In genomic region chr12:116281427-116282281, GRCm38 (mm10) we compare ENCODE assay signal across 8 mouse cellular contexts. TPM values are rescaled to one million over a fixed set of nuclear protein-coding genes. Genes with fewer than 3 reads are reported as not detected.
A peak's percentile ranks its signal among the peaks of the same experiment; 100 is the strongest.
DNase-seq lines count a peak whose midpoint lies in the region; ATAC-seq and TF ChIP-seq lines count a peak whose summit lies in the region.

No protein-coding gene starts in this region.

- peak overlapping the region; percentile 77 for H3K4me3 ChIP-seq in thymus, adult 2 months (ENCODE audit: control insufficient read depth, insufficient read depth, low read length)
- peak overlapping the region; percentile 96 for H3K4me3 ChIP-seq in limb, embryonic 10.5 days

- no peaks in the 10 kb centered on the region for H3K27me3 ChIP-seq in thymus, adult 2 months (ENCODE audit: control insufficient read depth, insufficient read depth, low read length)
- H3K27me3 ChIP-seq in limb, embryonic 10.5 days (ENCODE audit: low read depth, poor library complexity, severe bottlenecking) = no peaks in the 10 kb centered on the region

- ATAC-seq in inflammation-experienced regulatory T-cells, adult 6 months = peak; percentile 26

- no peaks in the 10 kb centered on the region for H3K9me3 ChIP-seq in limb, embryonic 10.5 days (replicated peaks)

- H3K4me1 ChIP-seq in thymus, adult 2 months (replicated peaks; ENCODE audit: control insufficient read depth, insufficient read depth, low read length) = no peaks in the 10 kb centered on the region
- H3K4me1 ChIP-seq in limb, embryonic 10.5 days = peaks cover 6% of the 10 kb centered on the region

- no peak for TF ChIP-seq POLR2A in thymus, adult 2 months (IDR thresholded peaks at IDR 0.05; ENCODE audit: control insufficient read depth, extremely low read depth, insufficient read depth, low read length, poor library complexity)

- WGBS in thymus, adult 2 months = under 1% methylated on average over 55 of the region's 55 CpGs
- WGBS in limb, embryonic 10.5 days = under 1% methylated on average over 55 of the region's 55 CpGs

- H3K36me3 ChIP-seq in thymus, adult 2 months (ENCODE audit: control insufficient read depth, insufficient read depth, low read length) = no peaks in the 10 kb centered on the region
- no peaks in the 10 kb centered on the region for H3K36me3 ChIP-seq in limb, embryonic 10.5 days

- no peak for TF ChIP-seq CTCF in thymus, adult 2 months (IDR thresholded peaks at IDR 0.05; ENCODE audit: borderline replicate concordance, control insufficient read depth, extremely low read depth, insufficient read depth, low read length, poor library complexity)

- DNase-seq in thymus, adult 2 months = peak; percentile 43
- DNase-seq in thymus, postnatal 4 days = no peak
- peak; percentile 67 for DNase-seq in cerebellum, adult 9-11 months
- DNase-seq in frontal cortex, postnatal 14 days (ENCODE audit: low spot score in 2 of 2) = peak; percentile 11 to 16
- DNase-seq in limb, embryonic 10.5 days (ENCODE audit: low spot score) = peak; percentile 60
- peak; percentile 21 for DNase-seq in mesoderm, embryonic 11.5 days (ENCODE audit: low read depth, low spot score)
- peak; percentile 46 for DNase-seq in spleen, adult 12 weeks (ENCODE audit: low spot score)

- peak overlapping the region; percentile 31 for H3K27ac ChIP-seq in thymus, adult 2 months (ENCODE audit: control insufficient read depth, insufficient read depth, low read length)
- peak overlapping the region; percentile 95 for H3K27ac ChIP-seq in limb, embryonic 10.5 days

RNA-seq across cellular contexts. Expression of gene Esyt2, which starts 0.7 kb away (rescaled TPM):
- polyA plus RNA-seq in thymus, adult 2 months (2012; rRNA removed) = 20.4 and 23.0 TPM in 2 replicates
- polyA plus RNA-seq in inflammation-experienced regulatory T-cells, adult 6 months (2017; shearing (Covaris generic)) = 10 to 100 TPM; 42.0 to 63.3 (median 61.0) TPM
- polyA plus RNA-seq in limb, embryonic 10.5 days (2016; fragmentation: Nextera tagmentation; extraction: Ambion mirVana) = 12.7 and 15.4 TPM in 2 replicates

RNA-seq across cellular contexts. Expression of gene Gm11027, which starts 6.5 kb away (rescaled TPM):
- polyA plus RNA-seq in thymus, adult 2 months (2012; rRNA removed) = not detected in 2 replicates
- 1 to 10 TPM in 1 of 3 experiments, not detected in 2; 2.2 TPM for polyA plus RNA-seq in inflammation-experienced regulatory T-cells, adult 6 months (2017; shearing (Covaris generic))
- polyA plus RNA-seq in limb, embryonic 10.5 days (2016; fragmentation: Nextera tagmentation; extraction: Ambion mirVana) = not detected in 2 replicates

RNA-seq across cellular contexts. Expression of gene Wdr60, which starts 18.8 kb away (rescaled TPM):
- polyA plus RNA-seq in thymus, adult 2 months (2012; rRNA removed) = 2.7 and 2.9 TPM in 2 replicates
- polyA plus RNA-seq in inflammation-experienced regulatory T-cells, adult 6 months (2017; shearing (Covaris generic)) = 1 to 10 TPM in 2 of 3 experiments, not detected in 1; 1.2 to 1.9 TPM
- polyA plus RNA-seq in limb, embryonic 10.5 days (2016; fragmentation: Nextera tagmentation; extraction: Ambion mirVana) = 12.6 and 17.9 TPM in 2 replicates
